Mouse (Mus musculus) olfactory bulb, adult 2 months (tissue): ENCODE results near the gene Grid2. TPM values are rescaled to one million over a fixed set of nuclear protein-coding genes. Genes with fewer than 3 reads are reported as not detected.

Source experiments
- H3K27ac ChIP-seq: fragments of 200-500 bp; 2 replicates; pipeline ENCODE4 v1.5.1; 2012; ENCODE audit warnings: low read depth, low read length; ENCODE audit not compliant: insufficient read depth
- H3K4me1 ChIP-seq: fragments of 200-500 bp; 2 replicates; pipeline ENCODE4 v1.6.1; 2012; ENCODE audit warnings: low read length; ENCODE audit not compliant: control insufficient read depth, insufficient read depth
- H3K4me3 ChIP-seq: fragments of 200-500 bp; 2 replicates; pipeline ENCODE4 v1.5.1; 2012; ENCODE audit warnings: mild to moderate bottlenecking, low read depth, low read length, moderate library complexity; ENCODE audit not compliant: insufficient read depth
- CTCF ChIP-seq: fragments of 200-500 bp; IDR thresholded peaks from 2 replicates; pipeline ENCODE4 v1.5.1; 2012; ENCODE audit warnings: low read depth, mild to moderate bottlenecking, low read length, moderate library complexity; ENCODE audit not compliant: insufficient read depth
- POLR2A ChIP-seq: fragments of 200-500 bp; IDR thresholded peaks from 2 replicates; pipeline ENCODE4 v1.6.1; 2012; ENCODE audit warnings: mild to moderate bottlenecking, low read depth, low read length, moderate library complexity; ENCODE audit not compliant: insufficient read depth
- WGBS: fragments of 180-500 bp; shearing (Covaris S2); methylation state at CpG from one replicate; pipeline ENCODE4 v1.1.7; 2018; 5-methylcytosine and 5-hydroxymethylcytosine counted together
- polyA plus RNA-seq: library from polyadenylated mRNA; stranded (reverse); fragments of >200 nt; gene quantifications from 2 replicates; pipeline ENCODE4 v1.2.4, GENCODE M21; 2012; ENCODE audit warnings: low replicate concordance; ENCODE audit not compliant: missing spikeins, insufficient read depth, insufficient read length

Gene Grid2
- polyA plus RNA-seq, 1 experiment = not detected

GRCm38 (mm10) chr6:64703659-64704058, 1448.0 kb downstream of the Grid2 start:
- TF ChIP-seq CTCF (no peak), POLR2A (no peak)
- 65% methylated on average over 2 of the region's 2 CpGs for WGBS
- H3K4me3 ChIP-seq = no peak overlapping the region
- no peaks in the 10 kb centered on the region for H3K4me1 ChIP-seq
- no peak overlapping the region for H3K27ac ChIP-seq

- Histone ChIP-seq H3K4me1 (peaks cover 26% of the 10 kb centered on the region), H3K27ac (no peak overlapping the region), H3K4me3 (no peak overlapping the region; the same call in 1 of the 2 replicates)
- WGBS = 2% methylated on average over 29 of the region's 29 CpGs
- TF ChIP-seq POLR2A (no peak), CTCF (no peak)
Measured at GRCm38 (mm10) chr6:64727751-64728403, 1472.2 kb downstream of the Grid2 start.

GRCm38 (mm10) chr6:64728499-64729198, 1473.0 kb downstream of the Grid2 start, which contains the start of gene Atoh1:
Gene Atoh1 (plus strand): TSS chr6:64729125.
- peak within 1 kb of the TSS; percentile 1; the same call in 1 of the 2 replicates for H3K4me3 ChIP-seq
- TF ChIP-seq POLR2A (no peak), CTCF (no peak)
- H3K4me1 ChIP-seq = peaks cover 26% of the 10 kb centered on the region
- no peak within 1 kb of the TSS for H3K27ac ChIP-seq
- WGBS = 1% methylated on average over 34 of the region's 34 CpGs

GRCm38 (mm10) chr6:64729231-64730011, 1473.7 kb downstream of the Grid2 start:
- no peak overlapping the region for H3K27ac ChIP-seq
- TF ChIP-seq CTCF (no peak), POLR2A (no peak)
- 1% methylated on average over 53 of the region's 53 CpGs for WGBS

GRCm38 (mm10) chr6:64730030-64730429, 1474.4 kb downstream of the Grid2 start:
- H3K4me1 ChIP-seq = peaks cover 34% of the 10 kb centered on the region
- H3K4me3 ChIP-seq = no peak overlapping the region
- 3% methylated on average over 19 of the region's 19 CpGs for WGBS
- no peak for TF ChIP-seq CTCF
- TF ChIP-seq POLR2A = no peak
- H3K27ac ChIP-seq = no peak overlapping the region

More at GRCm38 (mm10) chr6:64729231-64730011, 1473.7 kb downstream of the Grid2 start:
- peaks cover 30% of the 10 kb centered on the region for H3K4me1 ChIP-seq
- H3K4me3 ChIP-seq = peak overlapping the region; percentile 1; the same call in 1 of the 2 replicates

- no peak overlapping the region for H3K27ac ChIP-seq
- H3K4me3 ChIP-seq = no peak overlapping the region
- peaks cover 34% of the 10 kb centered on the region for H3K4me1 ChIP-seq
- WGBS = 9% methylated on average over 14 of the region's 14 CpGs
- TF ChIP-seq POLR2A (no peak), CTCF (no peak)
Measured at GRCm38 (mm10) chr6:64730506-64731020, 1474.9 kb downstream of the Grid2 start.

GRCm38 (mm10) chr6:64731126-64731525, 1475.5 kb downstream of the Grid2 start:
- 8% methylated on average over 7 of the region's 7 CpGs for WGBS
- TF ChIP-seq POLR2A (no peak), CTCF (no peak)
- Histone ChIP-seq H3K4me1 (peaks cover 34% of the 10 kb centered on the region), H3K27ac (no peak overlapping the region), H3K4me3 (no peak overlapping the region)

- Histone ChIP-seq H3K27ac (no peak overlapping the region), H3K4me3 (no peak overlapping the region), H3K4me1 (peaks cover 34% of the 10 kb centered on the region)
- TF ChIP-seq POLR2A (no peak), CTCF (no peak)
- 6% methylated on average over 8 of the region's 8 CpGs for WGBS
Measured at GRCm38 (mm10) chr6:64731621-64732320, 1476.1 kb downstream of the Grid2 start.
